Mouse (Mus musculus): ENCODE measurements at regions not wholly inside any gene's neighbourhood (a gene's known extent, or its start where the extent isn't known, plus 50 kb on each side); places are given as distances from the start of the nearest gene placed in this dataset.

- TF ChIP-seq POLR2A (IDR thresholded peaks at IDR 0.05; ENCODE audit: borderline replicate concordance, control insufficient read depth, low read depth, low read length) = no peak
- TF ChIP-seq CTCF (IDR thresholded peaks at IDR 0.05; ENCODE audit: control insufficient read depth, insufficient read depth, low read length) = no peak
These were observed 116.8 kb upstream of the A530016L24Rik start for GRCm38 (mm10) chr12:112372234-112373050.
